Mouse (Mus musculus) splenic B cell, adult 2 months (primary cell): ENCODE data around the gene Fbln1.

ENCODE experiments used
- DNase-seq: peaks from one replicate; pipeline ENCODE4 v3.0.0-alpha.2; 2011; ENCODE audit warnings: low read depth, low spot score
- H3K27me3 ChIP-seq: 2 replicates; pipeline ENCODE4 v1.6.1; 2012; ENCODE audit warnings: mild to moderate bottlenecking, low read length, moderate library complexity, mixed read lengths; ENCODE audit not compliant: control insufficient read depth, poor library complexity, insufficient read depth, severe bottlenecking
- H3K36me3 ChIP-seq: 2 replicates; pipeline ENCODE4 v1.6.1; 2012; ENCODE audit warnings: mild to moderate bottlenecking, low read length, moderate library complexity, mixed read lengths; ENCODE audit not compliant: control insufficient read depth, poor library complexity, insufficient read depth, severe bottlenecking

Fbln1 gene

GRCm38 (mm10) chr15:85186916-85187315 is 18.8 kb upstream of the Fbln1 start:
- Histone ChIP-seq H3K27me3 (no peaks in the 10 kb centered on the region), H3K36me3 (no peaks in the 10 kb centered on the region)
- no peak for DNase-seq

GRCm38 (mm10) chr15:85188167-85188778 is 17.5 kb upstream of the Fbln1 start:
- Histone ChIP-seq H3K36me3 (no peaks in the 10 kb centered on the region), H3K27me3 (no peaks in the 10 kb centered on the region)
- DNase-seq = no peak

- Histone ChIP-seq H3K27me3 (no peaks in the 10 kb centered on the region; the same call in 1 of the 2 replicates), H3K36me3 (no peaks in the 10 kb centered on the region)
- no peak for DNase-seq
Measured at GRCm38 (mm10) chr15:85200446-85201289, 5.1 kb upstream of the Fbln1 start.

GRCm38 (mm10) chr15:85202199-85202598 is 3.5 kb upstream of the Fbln1 start:
- DNase-seq = no peak
- Histone ChIP-seq H3K36me3 (no peaks in the 10 kb centered on the region), H3K27me3 (no peaks in the 10 kb centered on the region; the same call in 1 of the 2 replicates)

- H3K36me3 ChIP-seq = no peaks in the 10 kb centered on the region
- H3K27me3 ChIP-seq = no peaks in the 10 kb centered on the region; the same call in 1 of the 2 replicates
- no peak for DNase-seq
Measured at GRCm38 (mm10) chr15:85202787-85203186, 3.0 kb upstream of the Fbln1 start.

GRCm38 (mm10) chr15:85204383-85204782 is 1.4 kb upstream of the Fbln1 start:
- H3K27me3 ChIP-seq = no peaks in the 10 kb centered on the region; the same call in 1 of the 2 replicates
- DNase-seq = no peak
- H3K36me3 ChIP-seq = no peaks in the 10 kb centered on the region

- no peak for DNase-seq
- Histone ChIP-seq H3K27me3 (no peaks in the 10 kb centered on the region; the same call in 1 of the 2 replicates), H3K36me3 (no peaks in the 10 kb centered on the region)
Measured at GRCm38 (mm10) chr15:85206703-85207075, 940 bp downstream of the Fbln1 start.

GRCm38 (mm10) chr15:85207081-85207480 is 1.3 kb downstream of the Fbln1 start:
- DNase-seq = no peak
- Histone ChIP-seq H3K36me3 (no peaks in the 10 kb centered on the region), H3K27me3 (no peaks in the 10 kb centered on the region; the same call in 1 of the 2 replicates)

- Histone ChIP-seq H3K36me3 (no peaks in the 10 kb centered on the region), H3K27me3 (no peaks in the 10 kb centered on the region; the same call in 1 of the 2 replicates)
- DNase-seq = no peak
Measured at GRCm38 (mm10) chr15:85207763-85208162, 2.0 kb downstream of the Fbln1 start.

GRCm38 (mm10) chr15:85208332-85208731 is 2.6 kb downstream of the Fbln1 start:
- Histone ChIP-seq H3K27me3 (no peaks in the 10 kb centered on the region; the same call in 1 of the 2 replicates), H3K36me3 (no peaks in the 10 kb centered on the region)
- DNase-seq = no peak

- DNase-seq = peak; percentile 10
- no peaks in the 10 kb centered on the region for H3K36me3 ChIP-seq
- H3K27me3 ChIP-seq = no peaks in the 10 kb centered on the region; the same call in 1 of the 2 replicates
Measured at GRCm38 (mm10) chr15:85209341-85209740, 3.6 kb downstream of the Fbln1 start.

- no peak for DNase-seq
Measured at GRCm38 (mm10) chr15:85210686-85211085, 4.9 kb downstream of the Fbln1 start.

GRCm38 (mm10) chr15:85211101-85211760 is 5.5 kb downstream of the Fbln1 start:
- H3K27me3 ChIP-seq = no peaks in the 10 kb centered on the region; the same call in 1 of the 2 replicates
- DNase-seq = no peak
- no peaks in the 10 kb centered on the region for H3K36me3 ChIP-seq

More at GRCm38 (mm10) chr15:85210686-85211085, 4.9 kb downstream of the Fbln1 start:
- Histone ChIP-seq H3K36me3 (no peaks in the 10 kb centered on the region), H3K27me3 (no peaks in the 10 kb centered on the region; the same call in 1 of the 2 replicates)

- no peaks in the 10 kb centered on the region; the same call in 1 of the 2 replicates for H3K27me3 ChIP-seq
- DNase-seq = no peak
- no peaks in the 10 kb centered on the region for H3K36me3 ChIP-seq
Measured at GRCm38 (mm10) chr15:85216069-85216813, 10.5 kb downstream of the Fbln1 start.
